ENCODE assay signal across 20 mouse cellular contexts in the genomic region with DNA sequence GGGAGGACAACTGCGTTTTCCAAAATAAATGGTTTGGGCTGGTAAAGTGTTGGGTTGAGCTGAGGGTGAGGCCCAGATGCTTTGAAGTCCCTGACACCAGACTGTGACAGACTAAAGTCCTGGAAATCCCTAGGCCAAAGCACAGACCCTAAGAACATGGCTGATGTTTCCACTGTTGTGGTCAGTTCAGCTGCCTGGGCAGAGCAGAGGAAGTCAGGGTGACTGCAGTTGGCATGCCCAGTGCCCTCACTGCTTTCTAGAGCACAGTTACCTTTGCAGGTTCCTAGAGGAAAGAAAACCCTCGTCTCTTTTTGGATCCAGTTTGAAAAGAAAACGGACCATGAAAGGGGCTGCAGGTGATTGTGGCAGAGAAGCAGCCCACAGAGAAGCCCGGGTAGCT. TPM values are rescaled to one million over a fixed set of nuclear protein-coding genes. Genes with fewer than 3 reads are reported as not detected.
"Had no signal": no experiment of that assay in that cellular context is flagged by ENCODE, and none has a peak within 500 bp of the region (broad histone marks: within the 10 kb centered on the region; RNA-seq: fewer than 3 reads in every experiment).

No protein-coding gene starts in this region.

- H3K27me3 ChIP-seq: neural tube, embryonic 12.5 days; stomach, embryonic 15.5 days had no signal

- H3K4me2 ChIP-seq: lung, embryonic 14.5 days; midbrain, embryonic 12.5 days; neural tube, embryonic 12.5 days; stomach, embryonic 15.5 days had no signal

- H3K9ac ChIP-seq: liver, embryonic 14.5 days; lung, embryonic 14.5 days; midbrain, embryonic 12.5 days; neural tube, embryonic 12.5 days; stomach, embryonic 15.5 days had no signal

- H3K27ac ChIP-seq: liver, embryonic 14.5 days; midbrain, embryonic 12.5 days; neural tube, embryonic 12.5 days; stomach, embryonic 15.5 days; stomach, postnatal 0 days had no signal

- ATAC-seq: midbrain, embryonic 16.5 days had no signal

- H3K4me3 ChIP-seq: megakaryocyte, embryonic 14.5 days; midbrain, embryonic 12.5 days; neural tube, embryonic 12.5 days; stomach, embryonic 15.5 days had no signal

- DNase-seq: lung, adult 18-20 months; lung, embryonic 14.5 days; lung, postnatal 10 days; lung, postnatal 4 days; midbrain, embryonic 14.5 days; right cerebral cortex, postnatal 14 days; thymus, adult 2 months; thymus, postnatal 25 days; thymus, postnatal 4 days had no signal

- H3K9me3 ChIP-seq: megakaryocyte, embryonic 14.5 days; midbrain, embryonic 12.5 days; neural tube, embryonic 12.5 days; stomach, embryonic 15.5 days had no signal

RNA-seq across cellular contexts. Expression of gene Gemin4, which starts 39.9 kb away (rescaled TPM):
- total RNA-seq: monocyte, adult 5-6 weeks had no signal

RNA-seq across cellular contexts. Expression of gene Dbil5, which starts 40.0 kb away (rescaled TPM):
- total RNA-seq: monocyte, adult 5-6 weeks; neutrophil, adult 5-6 weeks had no signal
- polyA plus RNA-seq: midbrain, embryonic 12.5 days; neural tube, embryonic 14.5 days; spleen, adult 2 months had no signal
